Mouse (Mus musculus) embryonic facial prominence, embryonic 15.5 days (tissue): Measurements from ENCODE around the gene Gm10643. TPM values are rescaled to one million over a fixed set of nuclear protein-coding genes. Genes with fewer than 3 reads are reported as not detected.
A peak's percentile ranks its signal among the peaks of the same experiment; 100 is the strongest.

Experiments
- ATAC-seq: fragments of 200-750 bp; cut with Nextera tagmentation; 2 replicates; pipeline ENCODE4 v1.8.0; 2017; ENCODE audit warnings: low read depth, moderate TSS enrichment; ENCODE audit not compliant: insufficient number of reproducible peaks, low FRiP score, low TSS enrichment
- H3K27ac ChIP-seq: fragments of 300-500 bp; sonication (generic); replicated peaks from 2 replicates; pipeline ENCODE4 v1.5.1; 2015; ENCODE audit warnings: mild to moderate bottlenecking, inconsistent platforms
- H3K27me3 ChIP-seq: fragments of 300-500 bp; sonication (generic); 2 replicates; pipeline ENCODE4 v1.6.1; 2015; ENCODE audit warnings: inconsistent platforms
- H3K36me3 ChIP-seq: fragments of 300-500 bp; sonication (generic); 2 replicates; pipeline ENCODE4 v1.6.1; 2015; ENCODE audit warnings: mild to moderate bottlenecking, inconsistent platforms
- H3K4me1 ChIP-seq: fragments of 300-500 bp; sonication (generic); 2 replicates; pipeline ENCODE4 v1.6.1; 2015; ENCODE audit warnings: inconsistent platforms
- H3K4me2 ChIP-seq: fragments of 300-500 bp; sonication (generic); replicated peaks from 2 replicates; pipeline ENCODE4 v1.6.1; 2015; ENCODE audit warnings: mild to moderate bottlenecking, inconsistent platforms
- H3K4me3 ChIP-seq: fragments of 300-500 bp; sonication (generic); replicated peaks from 2 replicates; pipeline ENCODE4 v1.5.1; 2015; ENCODE audit warnings: mild to moderate bottlenecking, inconsistent platforms
- H3K9ac ChIP-seq: fragments of 300-500 bp; sonication (generic); 2 replicates; pipeline ENCODE4 v1.6.1; 2015; ENCODE audit warnings: inconsistent platforms
- H3K9me3 ChIP-seq: fragments of 300-500 bp; sonication (generic); replicated peaks from 2 replicates; pipeline ENCODE4 v1.6.1; 2016; ENCODE audit warnings: inconsistent platforms
- WGBS: fragments of 180-500 bp; shearing (Covaris S2); methylation state at CpG from one replicate; pipeline ENCODE4 v1.1.7; 2015; 5-methylcytosine and 5-hydroxymethylcytosine counted together
- polyA plus RNA-seq: library from polyadenylated mRNA; unstranded; fragments of >200 nt; fragmentation: Nextera tagmentation; extraction: Ambion mirVana; gene quantifications from 2 replicates; pipeline ENCODE4 v1.2.1, GENCODE M21; 2015

Gene Gm10643
- polyA plus RNA-seq, 1 experiment from 2014 or later, result 1.6 TPM

DNA sequence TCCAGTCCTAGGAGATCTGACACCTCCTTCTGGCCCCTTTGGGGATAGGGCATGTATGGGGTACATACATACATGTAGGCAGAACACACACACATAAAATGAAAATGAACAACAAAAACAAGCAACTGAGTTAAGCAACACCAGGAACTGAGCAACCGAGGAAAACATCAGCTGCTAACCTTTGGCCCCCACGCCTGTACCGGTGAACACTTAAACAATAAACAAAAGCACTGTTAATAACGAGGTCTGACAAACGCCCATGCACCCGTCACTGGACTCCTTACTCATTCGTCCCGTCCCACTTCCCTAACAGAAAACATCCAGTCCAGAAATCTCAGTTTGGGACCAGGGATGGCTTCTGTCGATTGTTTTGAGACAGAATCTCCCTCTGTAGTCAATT lies 24.3 kb upstream of the Gm10643 start:
- H3K36me3 ChIP-seq, result peaks cover 81% of the 10 kb centered on the region
- H3K4me3 ChIP-seq, result no peak overlapping the region
- H3K27ac ChIP-seq, result no peak overlapping the region
- H3K4me2 ChIP-seq, result no peak overlapping the region
- WGBS, result 78% methylated on average over 9 of the region's 9 CpGs
- H3K4me1 ChIP-seq, result peaks cover 6% of the 10 kb centered on the region; the same call in 1 of the 2 replicates
- H3K9ac ChIP-seq, result no peak overlapping the region
- ATAC-seq, result no peak
- no peaks in the 10 kb centered on the region for H3K27me3 ChIP-seq
- H3K9me3 ChIP-seq, result no peaks in the 10 kb centered on the region

DNA sequence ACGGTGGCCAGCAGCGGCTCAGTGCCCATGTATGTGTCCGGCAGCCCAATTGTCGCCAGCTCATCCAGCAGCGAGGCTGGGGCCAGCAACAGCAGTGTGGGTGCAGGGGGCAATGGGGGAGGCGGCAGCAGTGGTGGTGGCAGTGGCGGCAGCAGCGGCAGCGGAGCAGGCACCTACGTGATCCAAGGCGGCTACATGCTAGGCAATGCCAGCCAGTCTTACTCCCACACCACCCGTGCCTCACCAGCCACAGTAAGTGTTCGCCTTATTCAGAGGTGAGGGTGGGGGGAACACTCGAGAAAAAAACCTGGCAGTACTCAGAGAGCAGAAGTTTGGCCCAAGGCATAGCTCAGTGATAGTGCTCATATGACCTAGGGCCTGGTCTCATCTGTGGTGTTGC lies 22.9 kb upstream of the Gm10643 start:
- Histone ChIP-seq H3K27ac (no peak overlapping the region), H3K4me2 (no peak overlapping the region), H3K9me3 (no peaks in the 10 kb centered on the region), H3K36me3 (peaks cover 82% of the 10 kb centered on the region), H3K4me3 (no peak overlapping the region), H3K4me1 (peaks cover 8% of the 10 kb centered on the region; the same call in 1 of the 2 replicates), H3K27me3 (no peaks in the 10 kb centered on the region), H3K9ac (no peak overlapping the region)
- ATAC-seq, result no peak
- 93% methylated on average over 14 of the region's 14 CpGs for WGBS

DNA sequence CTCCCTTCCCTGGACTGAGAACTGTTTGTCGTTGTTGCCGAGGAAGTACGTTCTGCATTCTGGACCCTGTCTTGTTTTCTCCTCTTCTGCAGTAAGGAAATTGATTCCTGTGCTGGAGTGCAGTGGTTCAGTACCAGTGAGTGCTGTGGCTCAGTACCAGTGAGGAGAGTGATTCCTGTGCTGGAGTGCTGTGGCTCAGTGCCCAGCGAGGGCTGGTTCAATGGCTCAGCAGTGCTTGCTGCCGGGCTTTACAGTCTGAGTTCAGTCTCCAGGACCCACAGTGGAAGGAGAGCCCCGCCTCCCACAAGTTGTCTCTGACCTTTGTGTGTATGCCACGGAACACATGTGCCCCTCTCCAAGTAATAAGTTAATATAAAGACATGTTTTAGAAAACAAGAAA lies 22.2 kb upstream of the Gm10643 start:
- Histone ChIP-seq H3K9me3 (no peaks in the 10 kb centered on the region), H3K27me3 (no peaks in the 10 kb centered on the region), H3K9ac (no peak overlapping the region), H3K4me2 (no peak overlapping the region), H3K4me3 (no peak overlapping the region), H3K27ac (no peak overlapping the region), H3K36me3 (peaks cover 82% of the 10 kb centered on the region), H3K4me1 (peaks cover 8% of the 10 kb centered on the region; the same call in 1 of the 2 replicates)
- no peak for ATAC-seq
- WGBS, result 85% methylated on average over 7 of the region's 7 CpGs

DNA sequence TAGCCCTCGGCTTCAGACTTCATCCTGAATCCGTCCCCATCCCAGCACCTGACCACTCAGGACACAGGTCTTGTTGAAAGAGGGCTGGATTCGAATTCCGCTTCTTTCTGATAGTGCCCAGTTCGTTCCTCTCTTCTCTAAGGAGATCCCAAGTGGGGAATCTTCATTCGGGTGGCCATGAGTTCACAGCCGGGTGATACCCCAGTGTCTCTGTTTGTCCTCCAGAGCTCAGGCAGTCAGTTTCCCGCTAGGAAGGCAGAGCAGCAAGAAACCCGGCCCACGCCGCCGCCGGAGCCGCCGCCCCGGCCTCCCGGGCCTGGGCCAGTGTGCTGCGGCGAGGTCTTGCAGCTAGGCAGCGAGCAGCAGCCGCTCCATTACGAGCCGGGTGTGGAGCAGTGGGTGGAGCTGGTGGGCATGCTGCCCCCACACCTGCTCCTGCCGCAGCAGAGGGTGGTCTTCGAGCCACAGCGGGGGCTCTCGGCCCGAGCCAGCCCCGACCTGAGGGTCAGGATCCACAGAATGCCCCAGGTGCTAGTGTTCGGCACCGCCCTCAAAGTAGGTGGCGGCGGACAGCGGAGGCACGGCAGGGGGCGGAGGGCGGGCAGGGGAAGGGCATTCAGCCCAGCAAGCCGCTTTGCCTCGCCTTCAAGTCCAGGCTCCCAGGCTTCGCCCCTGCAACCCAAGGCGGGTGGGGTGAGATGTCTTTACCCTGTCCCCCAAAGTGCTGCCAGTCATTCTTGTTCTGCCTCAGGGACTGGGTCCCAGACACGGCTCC lies 19.6 kb upstream of the Gm10643 start:
- no peak for ATAC-seq
- H3K27me3 ChIP-seq, result no peaks in the 10 kb centered on the region
- H3K9ac ChIP-seq, result no peak overlapping the region
- H3K4me2 ChIP-seq, result peak overlapping the region; percentile 21; the same call in 1 of the 2 replicates
- H3K4me3 ChIP-seq, result no peak overlapping the region
- peaks cover 78% of the 10 kb centered on the region for H3K36me3 ChIP-seq
- H3K9me3 ChIP-seq, result no peaks in the 10 kb centered on the region
- H3K27ac ChIP-seq, result no peak overlapping the region
- 38% methylated on average over 40 of the region's 42 CpGs for WGBS
- peaks cover 8% of the 10 kb centered on the region; the same call in 1 of the 2 replicates for H3K4me1 ChIP-seq

DNA sequence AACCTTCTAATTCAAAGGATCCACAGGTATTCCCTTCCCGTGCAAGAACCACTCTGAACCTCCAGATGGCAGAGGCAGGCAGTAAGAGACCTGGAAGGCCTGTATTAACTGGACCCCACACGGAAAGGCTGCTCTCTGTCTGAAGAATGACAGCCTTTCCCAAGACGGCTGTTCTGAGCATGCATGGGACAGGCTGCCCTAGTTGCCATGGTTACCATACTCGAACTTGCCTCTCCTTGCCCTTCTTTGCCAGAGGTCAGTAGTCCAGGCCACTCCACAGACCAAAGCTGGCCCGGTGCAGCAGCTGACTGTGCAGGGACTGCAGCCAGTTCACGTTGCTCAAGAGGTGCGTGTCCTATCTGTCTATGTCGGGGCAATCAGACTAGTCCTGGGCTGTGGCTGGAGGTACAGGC lies 18.9 kb upstream of the Gm10643 start:
- 36% methylated on average over 8 of the region's 8 CpGs for WGBS
- no peak overlapping the region for H3K27ac ChIP-seq
- no peak overlapping the region for H3K4me2 ChIP-seq
- no peak for ATAC-seq
- no peak overlapping the region for H3K9ac ChIP-seq
- H3K27me3 ChIP-seq, result no peaks in the 10 kb centered on the region
- H3K4me1 ChIP-seq, result peaks cover 8% of the 10 kb centered on the region; the same call in 1 of the 2 replicates
- H3K36me3 ChIP-seq, result peaks cover 74% of the 10 kb centered on the region
- H3K9me3 ChIP-seq, result no peaks in the 10 kb centered on the region
- H3K4me3 ChIP-seq, result no peak overlapping the region

DNA sequence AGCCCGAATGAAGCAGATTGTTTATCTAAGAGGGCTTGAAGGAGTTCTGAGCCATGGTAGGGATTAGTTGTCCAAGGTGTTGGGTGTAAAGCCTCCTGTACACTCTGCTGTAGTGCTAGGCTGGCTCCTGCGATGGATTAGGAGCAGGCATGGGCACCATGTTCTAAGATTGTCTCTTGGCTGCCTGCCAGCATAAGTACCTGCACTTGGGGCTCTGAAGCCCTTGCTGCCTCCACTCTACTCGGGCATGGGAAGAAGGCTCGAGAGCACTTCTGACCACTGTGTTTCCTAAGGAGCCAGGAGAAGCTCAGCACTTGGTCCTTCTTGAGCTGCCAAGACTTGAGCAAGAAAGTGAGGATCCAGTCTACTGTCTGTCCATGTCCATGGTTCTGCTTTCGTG lies 14.3 kb upstream of the Gm10643 start:
- Histone ChIP-seq H3K4me1 (0 out of 2 replicates have a peak, but pooled peaks cover 1% of the 10 kb centered on the region), H3K9ac (no peak overlapping the region), H3K4me2 (no peak overlapping the region), H3K27ac (no peak overlapping the region), H3K36me3 (peaks cover 54% of the 10 kb centered on the region), H3K9me3 (no peaks in the 10 kb centered on the region), H3K4me3 (no peak overlapping the region), H3K27me3 (no peaks in the 10 kb centered on the region)
- ATAC-seq, result no peak
- WGBS, result 74% methylated on average over 5 of the region's 5 CpGs

DNA sequence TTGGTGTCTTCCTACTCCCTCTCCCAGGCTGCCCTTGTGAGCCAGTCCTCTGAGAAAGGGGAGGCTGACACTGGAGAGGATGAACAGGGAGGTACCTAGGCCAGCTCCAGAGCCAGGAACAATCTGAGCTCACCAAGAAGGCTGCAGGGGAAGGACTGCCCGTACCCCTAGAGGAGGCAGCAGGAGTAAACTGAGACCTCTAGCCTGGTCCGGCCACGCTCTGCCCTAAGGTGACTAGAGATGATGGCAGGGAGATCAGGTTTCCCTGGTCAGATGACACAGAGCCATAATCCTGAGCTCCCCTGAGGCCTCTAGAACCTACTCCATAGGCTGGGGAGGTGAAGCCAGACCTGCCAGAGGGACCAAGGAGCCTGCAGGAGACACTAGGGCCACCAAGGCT lies 11.9 kb upstream of the Gm10643 start:
- Histone ChIP-seq H3K4me3 (no peak overlapping the region), H3K36me3 (peaks cover 30% of the 10 kb centered on the region), H3K4me1 (peaks cover 13% of the 10 kb centered on the region; the same call in 1 of the 2 replicates), H3K27me3 (no peaks in the 10 kb centered on the region), H3K9me3 (no peaks in the 10 kb centered on the region), H3K4me2 (no peak overlapping the region), H3K27ac (no peak overlapping the region), H3K9ac (no peak overlapping the region)
- no peak for ATAC-seq
- 45% methylated on average over 3 of the region's 3 CpGs for WGBS

DNA sequence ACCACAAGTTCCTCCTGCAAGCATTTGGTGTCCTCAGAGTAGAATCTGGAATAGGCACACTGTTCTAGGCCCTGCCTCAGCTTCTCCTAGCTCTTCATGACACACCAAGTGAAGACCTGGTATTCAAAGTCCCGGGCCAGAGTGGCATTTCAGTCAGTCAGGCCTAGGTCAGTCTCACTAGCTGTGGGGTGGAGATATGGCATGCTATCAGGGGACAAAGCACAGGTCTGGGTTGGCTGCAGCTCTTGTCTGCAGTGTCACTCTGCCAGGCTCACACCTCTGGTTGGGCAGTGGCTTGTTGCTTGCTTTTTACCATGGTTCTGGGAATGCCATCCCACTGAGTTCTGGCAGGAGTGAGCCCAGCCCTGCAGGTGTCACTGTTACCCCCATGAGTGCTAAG lies 11.5 kb upstream of the Gm10643 start:
- H3K27me3 ChIP-seq, result no peaks in the 10 kb centered on the region
- no peak overlapping the region for H3K9ac ChIP-seq
- no peak for ATAC-seq
- H3K4me3 ChIP-seq, result no peak overlapping the region
- H3K4me1 ChIP-seq, result peaks cover 17% of the 10 kb centered on the region
- no peaks in the 10 kb centered on the region for H3K9me3 ChIP-seq
- H3K4me2 ChIP-seq, result no peak overlapping the region
- 100% methylated on average over 1 of the region's 1 CpGs for WGBS
- H3K27ac ChIP-seq, result no peak overlapping the region
- H3K36me3 ChIP-seq, result peaks cover 29% of the 10 kb centered on the region

DNA sequence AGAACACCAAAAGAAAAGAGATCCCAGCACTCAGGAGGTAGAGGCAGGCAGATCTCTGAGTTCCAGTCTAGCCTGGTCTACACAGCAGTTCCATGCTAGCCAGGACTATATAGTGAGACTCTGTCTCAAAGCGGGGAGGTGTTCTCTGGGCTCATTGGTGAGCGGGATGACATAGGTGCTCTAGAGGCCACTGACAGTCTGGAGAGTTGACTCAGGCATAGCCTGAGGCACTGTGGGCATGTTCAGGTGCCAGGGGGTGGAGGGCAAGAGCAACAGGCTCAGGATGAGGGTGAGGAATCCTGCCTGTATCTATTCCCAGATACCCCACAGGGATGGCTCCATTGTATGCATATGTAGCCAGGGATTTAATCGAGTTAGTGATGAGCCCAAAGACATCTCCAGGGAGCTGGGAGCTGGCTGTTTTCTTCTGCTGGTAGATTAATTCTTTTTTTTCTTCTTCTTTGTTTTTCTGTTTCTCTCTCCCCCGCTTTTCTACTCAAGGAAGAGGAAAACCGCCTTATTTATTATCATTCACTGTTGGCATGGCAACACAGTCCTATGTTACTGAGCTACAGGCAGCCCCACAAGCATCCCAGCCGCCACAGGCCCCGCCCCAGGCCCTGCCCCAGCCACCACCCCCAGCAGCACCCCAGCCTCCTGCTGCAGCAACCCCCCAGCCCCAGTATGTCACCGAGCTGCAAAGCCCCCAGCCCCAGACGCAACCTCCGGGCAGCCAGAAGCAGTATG lies 8.5 kb upstream of the Gm10643 start:
- no peaks in the 10 kb centered on the region for H3K9me3 ChIP-seq
- WGBS, result 54% methylated on average over 10 of the region's 10 CpGs
- no peaks in the 10 kb centered on the region for H3K27me3 ChIP-seq
- H3K4me1 ChIP-seq, result peaks cover 40% of the 10 kb centered on the region
- H3K4me3 ChIP-seq, result no peak overlapping the region
- no peak for ATAC-seq
- H3K9ac ChIP-seq, result no peak overlapping the region
- peaks cover 13% of the 10 kb centered on the region; the same call in 1 of the 2 replicates for H3K36me3 ChIP-seq
- H3K4me2 ChIP-seq, result no peak overlapping the region
- H3K27ac ChIP-seq, result no peak overlapping the region

DNA sequence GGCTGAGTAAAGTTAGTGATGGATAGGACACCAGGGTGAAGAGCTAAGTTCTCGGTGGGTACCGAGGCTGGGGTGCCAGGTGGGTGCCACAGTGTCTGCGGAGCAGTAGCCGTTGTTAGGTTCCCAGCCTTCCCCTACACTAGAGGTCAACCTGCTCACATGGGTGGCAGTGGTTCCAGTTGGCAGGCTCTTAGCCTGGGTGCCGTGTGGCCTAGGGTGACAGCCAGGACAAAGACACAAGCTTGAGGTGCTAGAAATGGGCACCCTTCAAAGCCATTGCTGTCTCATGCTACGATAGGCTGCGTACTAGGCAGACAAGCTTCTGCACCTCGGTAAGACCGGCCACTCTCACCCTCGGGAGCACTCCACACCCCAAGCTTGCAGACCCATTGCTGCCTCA lies 7.4 kb upstream of the Gm10643 start:
- Histone ChIP-seq H3K4me2 (no peak overlapping the region), H3K4me3 (no peak overlapping the region), H3K27me3 (no peaks in the 10 kb centered on the region), H3K36me3 (peaks cover 13% of the 10 kb centered on the region; the same call in 1 of the 2 replicates), H3K9me3 (no peaks in the 10 kb centered on the region), H3K4me1 (peaks cover 51% of the 10 kb centered on the region), H3K27ac (no peak overlapping the region), H3K9ac (no peak overlapping the region)
- WGBS, result 85% methylated on average over 10 of the region's 10 CpGs
- no peak for ATAC-seq

DNA sequence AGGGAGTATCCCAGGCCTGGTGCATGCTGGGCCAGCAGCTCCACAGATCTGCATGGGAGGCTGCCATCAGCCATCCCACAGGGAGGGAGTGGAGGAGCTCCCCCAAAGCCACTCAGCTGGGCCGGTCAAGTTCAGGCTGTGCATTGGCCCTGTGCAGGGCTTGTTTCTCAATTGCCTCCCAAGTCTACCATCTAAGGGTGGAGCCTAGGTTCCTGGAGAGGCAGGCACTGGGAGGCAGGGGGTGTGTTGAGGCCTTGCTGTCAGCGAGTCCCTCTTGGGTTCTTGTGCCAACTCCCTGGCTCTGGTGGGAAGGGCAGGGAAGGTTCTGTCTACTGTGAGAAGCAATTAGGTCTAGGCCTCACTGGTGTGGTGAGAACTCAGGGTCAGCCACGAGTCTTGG lies 7.0 kb upstream of the Gm10643 start:
- WGBS, result 71% methylated on average over 3 of the region's 3 CpGs
- no peak overlapping the region for H3K4me3 ChIP-seq
- peaks cover 52% of the 10 kb centered on the region for H3K4me1 ChIP-seq
- ATAC-seq, result no peak
- H3K27me3 ChIP-seq, result no peaks in the 10 kb centered on the region
- H3K36me3 ChIP-seq, result peaks cover 13% of the 10 kb centered on the region; the same call in 1 of the 2 replicates
- no peak overlapping the region for H3K27ac ChIP-seq
- no peak overlapping the region for H3K9ac ChIP-seq
- H3K4me2 ChIP-seq, result no peak overlapping the region
- no peaks in the 10 kb centered on the region for H3K9me3 ChIP-seq
